Mouse (Mus musculus): Measurements from ENCODE around the gene Sertad2. TPM values are rescaled to one million over a fixed set of nuclear protein-coding genes. Genes with fewer than 3 reads are reported as not detected.

Gene Sertad2
- polyA plus RNA-seq, 1 experiment = 24.9 TPM

- no peaks in the 10 kb centered on the region; the same call in 1 of the 2 replicates for H3K36me3 ChIP-seq (ENCODE audit: control insufficient read depth, insufficient read depth, low read length)
- H3K4me3 ChIP-seq (ENCODE audit: insufficient read depth, low read depth, low read length) = no peak overlapping the region
- WGBS = 10% methylated on average over 4 of the region's 4 CpGs
- H3K27ac ChIP-seq (ENCODE audit: insufficient read depth, low read depth, low read length) = no peak overlapping the region
- DNase-seq = peak; percentile 71
- TF ChIP-seq CTCF (conservative IDR thresholded peaks at IDR 0.05; ENCODE audit: insufficient read depth, insufficient read length, low read depth, low read length) (peak; percentile 93), POLR2A (IDR thresholded peaks at IDR 0.05; ENCODE audit: low read depth, low read length) (no peak)
- H3K27me3 ChIP-seq (replicated peaks; ENCODE audit: control insufficient read depth, insufficient read depth, low read length) = no peaks in the 10 kb centered on the region
- no peaks in the 10 kb centered on the region for H3K4me1 ChIP-seq (ENCODE audit: control insufficient read depth, insufficient read depth, low read length)
These were observed 147.9 kb downstream of the Sertad2 start for GRCm38 (mm10) chr11:20691000-20691399.

Other genes starting within 250 kb of the Sertad2 start
- 5.2 and 7.7 TPM in 2 replicates for gene Slc1a4, start 210.5 kb upstream of the Sertad2 start, polyA plus RNA-seq (2012; rRNA removed)
- 72.8 and 78.8 TPM in 2 replicates for gene Aftph, start 198.3 kb downstream of the Sertad2 start, polyA plus RNA-seq (2012; rRNA removed)

All from kidney, adult 2 months (tissue).